Mouse (Mus musculus): ENCODE measurements around the gene Dhrs1. TPM values are rescaled to one million over a fixed set of nuclear protein-coding genes. Genes with fewer than 3 reads are reported as not detected.

Gene Dhrs1
- polyA plus RNA-seq, 1 experiment from 2014 or later, result 90.3 TPM

DNA sequence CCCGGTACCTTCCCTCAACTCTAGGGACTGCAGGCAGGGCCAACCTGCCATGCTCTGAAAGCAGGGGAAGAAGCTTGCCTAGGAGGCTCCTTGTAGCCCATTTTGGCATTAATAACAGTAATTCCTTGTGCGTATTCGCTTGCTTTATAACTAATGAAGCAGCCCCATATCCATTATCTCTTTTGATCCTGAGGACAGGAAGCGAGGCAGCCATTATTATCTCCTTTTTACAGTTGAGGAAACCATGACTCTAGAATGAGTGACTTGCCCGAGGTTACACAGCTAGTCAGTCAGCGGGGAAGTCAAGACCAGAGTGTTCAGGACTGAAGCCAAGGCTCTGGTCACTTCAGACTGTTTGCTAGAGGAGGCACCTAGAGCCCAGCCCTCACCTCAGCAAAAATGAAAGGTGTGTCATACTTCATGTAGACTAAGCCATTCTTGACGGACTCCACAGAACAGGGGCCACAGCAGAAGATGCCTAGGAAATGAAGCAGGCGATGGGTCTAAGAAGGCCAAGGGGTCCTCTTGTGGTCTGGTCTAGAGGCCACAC is 39.4 kb downstream of the Dhrs1 start:
- Histone ChIP-seq H3K9me3 (ENCODE audit: control insufficient read depth, low read length) (no peaks in the 10 kb centered on the region), H3K4me2 (ENCODE audit: low read length) (no peak overlapping the region), H3K4me3 (ENCODE audit: low read length) (no peak overlapping the region), H3K9ac (ENCODE audit: low read depth, low read length) (no peak overlapping the region), H3K4me1 (ENCODE audit: control insufficient read depth, insufficient read depth, low read depth, low read length) (no peaks in the 10 kb centered on the region), H3K27me3 (replicated peaks; ENCODE audit: control insufficient read depth, insufficient read depth, low read length) (no peaks in the 10 kb centered on the region), H3K36me3 (ENCODE audit: control insufficient read depth, insufficient read depth, low read length) (no peaks in the 10 kb centered on the region), H3K27ac (ENCODE audit: low read depth, low read length) (no peak overlapping the region)
- ATAC-seq, result no peak
- 90% methylated on average over 8 of the region's 8 CpGs for WGBS

DNA sequence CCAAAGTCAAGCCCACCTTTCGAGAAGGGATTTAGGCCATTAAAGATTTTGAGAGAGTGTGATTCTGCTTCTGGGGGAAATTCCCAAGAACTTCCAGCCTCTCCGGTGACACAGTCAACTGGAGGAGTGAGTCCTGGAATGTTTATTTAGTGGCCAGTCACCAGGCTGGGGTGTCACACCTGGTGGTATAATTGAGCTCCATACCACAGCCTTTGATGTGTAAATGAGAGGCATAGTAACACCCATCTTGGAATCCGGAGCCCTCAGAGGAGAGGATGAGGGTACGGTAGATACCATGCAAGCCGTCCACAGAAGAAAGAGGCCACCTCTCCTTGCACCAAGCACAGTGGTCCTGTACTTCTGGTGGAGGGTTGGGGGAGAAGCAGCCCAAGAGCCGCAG is 42.7 kb downstream of the Dhrs1 start:
- no peaks in the 10 kb centered on the region for H3K36me3 ChIP-seq (ENCODE audit: control insufficient read depth, insufficient read depth, low read length)
- no peaks in the 10 kb centered on the region for H3K27me3 ChIP-seq (replicated peaks; ENCODE audit: control insufficient read depth, insufficient read depth, low read length)
- no peak overlapping the region for H3K27ac ChIP-seq (ENCODE audit: low read depth, low read length)
- 77% methylated on average over 6 of the region's 6 CpGs for WGBS
- H3K4me2 ChIP-seq (ENCODE audit: low read length), result no peak overlapping the region
- H3K9ac ChIP-seq (ENCODE audit: low read depth, low read length), result no peak overlapping the region
- H3K9me3 ChIP-seq (ENCODE audit: control insufficient read depth, low read length), result no peaks in the 10 kb centered on the region
- no peak for ATAC-seq
- no peak overlapping the region for H3K4me3 ChIP-seq (ENCODE audit: low read length)
- no peaks in the 10 kb centered on the region for H3K4me1 ChIP-seq (ENCODE audit: control insufficient read depth, insufficient read depth, low read depth, low read length)

- Histone ChIP-seq H3K4me3 (ENCODE audit: low read length) (no peak overlapping the region), H3K4me2 (ENCODE audit: low read length) (no peak overlapping the region), H3K27me3 (replicated peaks; ENCODE audit: control insufficient read depth, insufficient read depth, low read length) (no peaks in the 10 kb centered on the region), H3K27ac (ENCODE audit: low read depth, low read length) (no peak overlapping the region), H3K4me1 (ENCODE audit: control insufficient read depth, insufficient read depth, low read depth, low read length) (no peaks in the 10 kb centered on the region), H3K9me3 (ENCODE audit: control insufficient read depth, low read length) (no peaks in the 10 kb centered on the region), H3K36me3 (ENCODE audit: control insufficient read depth, insufficient read depth, low read length) (no peaks in the 10 kb centered on the region), H3K9ac (ENCODE audit: low read depth, low read length) (no peak overlapping the region)
- ATAC-seq, result no peak
- WGBS, result 61% methylated on average over 9 of the region's 9 CpGs
Measured at GRCm38 (mm10) chr14:55701131-55701530, 44.4 kb downstream of the Dhrs1 start.

DNA sequence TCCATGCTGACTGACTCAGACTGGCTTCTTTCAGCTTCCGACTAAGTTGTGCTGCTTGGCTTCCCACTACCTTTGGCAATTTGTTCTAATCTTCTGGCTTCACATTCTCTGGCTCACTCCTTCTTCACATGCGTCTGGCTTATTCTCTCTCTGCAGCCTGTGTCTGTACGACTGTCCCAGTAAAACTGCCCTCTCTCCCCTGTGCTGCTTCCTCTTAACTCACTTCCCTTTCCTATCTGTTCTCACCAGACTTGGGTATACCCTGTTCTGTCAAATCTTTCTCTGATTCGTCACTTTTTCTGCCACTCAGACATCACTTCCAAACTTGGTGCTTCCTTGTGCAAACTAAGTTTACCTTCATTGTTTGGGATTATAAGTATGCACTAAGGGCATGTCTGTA is 48.3 kb downstream of the Dhrs1 start:
- Histone ChIP-seq H3K9ac (ENCODE audit: low read depth, low read length) (no peak overlapping the region), H3K36me3 (ENCODE audit: control insufficient read depth, insufficient read depth, low read length) (no peaks in the 10 kb centered on the region), H3K9me3 (ENCODE audit: control insufficient read depth, low read length) (no peaks in the 10 kb centered on the region), H3K27me3 (replicated peaks; ENCODE audit: control insufficient read depth, insufficient read depth, low read length) (no peaks in the 10 kb centered on the region), H3K27ac (ENCODE audit: low read depth, low read length) (no peak overlapping the region), H3K4me1 (ENCODE audit: control insufficient read depth, insufficient read depth, low read depth, low read length) (no peaks in the 10 kb centered on the region), H3K4me2 (ENCODE audit: low read length) (no peak overlapping the region), H3K4me3 (ENCODE audit: low read length) (no peak overlapping the region)
- 87% methylated on average over 4 of the region's 4 CpGs for WGBS
- ATAC-seq, result no peak

- ATAC-seq, result no peak
- Histone ChIP-seq H3K4me3 (ENCODE audit: low read length) (no peak overlapping the region), H3K9me3 (ENCODE audit: control insufficient read depth, low read length) (no peaks in the 10 kb centered on the region), H3K27ac (ENCODE audit: low read depth, low read length) (no peak overlapping the region), H3K9ac (ENCODE audit: low read depth, low read length) (no peak overlapping the region), H3K4me2 (ENCODE audit: low read length) (no peak overlapping the region), H3K27me3 (replicated peaks; ENCODE audit: control insufficient read depth, insufficient read depth, low read length) (no peaks in the 10 kb centered on the region), H3K4me1 (ENCODE audit: control insufficient read depth, insufficient read depth, low read depth, low read length) (no peaks in the 10 kb centered on the region), H3K36me3 (ENCODE audit: control insufficient read depth, insufficient read depth, low read length) (no peaks in the 10 kb centered on the region)
- 82% methylated on average over 10 of the region's 10 CpGs for WGBS
Measured at GRCm38 (mm10) chr14:55689433-55689832, 56.1 kb downstream of the Dhrs1 start.

Other genes starting within 250 kb of the Dhrs1 start
- 10.2 and 11.7 TPM in 2 replicates for gene Cpne6, start 235.2 kb downstream of the Dhrs1 start, polyA plus RNA-seq (2015; fragmentation: Nextera tagmentation; extraction: Ambion mirVana)
- 0.15 and 0.23 TPM in 2 replicates for gene Nrl, start 220.7 kb downstream of the Dhrs1 start, polyA plus RNA-seq (2015; fragmentation: Nextera tagmentation; extraction: Ambion mirVana)
- 29.3 and 32.4 TPM in 2 replicates for gene Pck2, start 205.4 kb downstream of the Dhrs1 start, polyA plus RNA-seq (2015; fragmentation: Nextera tagmentation; extraction: Ambion mirVana)
- 110 and 127 TPM in 2 replicates for gene Dcaf11, start 185.7 kb downstream of the Dhrs1 start, polyA plus RNA-seq (2015; fragmentation: Nextera tagmentation; extraction: Ambion mirVana)
- 0.89 and 1.4 TPM in 2 replicates for gene A730061H03Rik, start 185.3 kb downstream of the Dhrs1 start, polyA plus RNA-seq (2015; fragmentation: Nextera tagmentation; extraction: Ambion mirVana)
- 0.26 and 1.4 TPM in 2 replicates for gene Fitm1, start 170.1 kb downstream of the Dhrs1 start, polyA plus RNA-seq (2015; fragmentation: Nextera tagmentation; extraction: Ambion mirVana)
- gene Psme1, start 167.6 kb downstream of the Dhrs1 start, polyA plus RNA-seq (2015; fragmentation: Nextera tagmentation; extraction: Ambion mirVana), result 223 and 230 TPM in 2 replicates
- 49.4 and 64.2 TPM in 2 replicates for gene Emc9, start 160.4 kb downstream of the Dhrs1 start, polyA plus RNA-seq (2015; fragmentation: Nextera tagmentation; extraction: Ambion mirVana)
- 170 and 173 TPM in 2 replicates for gene Psme2, start 154.6 kb downstream of the Dhrs1 start, polyA plus RNA-seq (2015; fragmentation: Nextera tagmentation; extraction: Ambion mirVana)
- 18.2 and 20.3 TPM in 2 replicates for gene Rnf31, start 154.0 kb downstream of the Dhrs1 start, polyA plus RNA-seq (2015; fragmentation: Nextera tagmentation; extraction: Ambion mirVana)
- 9.7 and 10.6 TPM in 2 replicates for gene Irf9, start 142.1 kb downstream of the Dhrs1 start, polyA plus RNA-seq (2015; fragmentation: Nextera tagmentation; extraction: Ambion mirVana)
- gene Rec8, start 127.7 kb downstream of the Dhrs1 start, polyA plus RNA-seq (2015; fragmentation: Nextera tagmentation; extraction: Ambion mirVana), result 16.8 and 20.2 TPM in 2 replicates
- 116 and 131 TPM in 2 replicates for gene Ipo4, start 109.7 kb downstream of the Dhrs1 start, polyA plus RNA-seq (2015; fragmentation: Nextera tagmentation; extraction: Ambion mirVana)
- gene Gm49378, start 107.8 kb downstream of the Dhrs1 start, polyA plus RNA-seq (2015; fragmentation: Nextera tagmentation; extraction: Ambion mirVana), result 1.5 and 1.6 TPM in 2 replicates
- 68.7 and 72.1 TPM in 2 replicates for gene Tm9sf1, start 101.9 kb downstream of the Dhrs1 start, polyA plus RNA-seq (2015; fragmentation: Nextera tagmentation; extraction: Ambion mirVana)
- gene Tssk4, start 95.5 kb downstream of the Dhrs1 start, polyA plus RNA-seq (2015; fragmentation: Nextera tagmentation; extraction: Ambion mirVana), result 0.32 and 0.53 TPM in 2 replicates
- gene Mdp1, start 85.2 kb downstream of the Dhrs1 start, polyA plus RNA-seq (2015; fragmentation: Nextera tagmentation; extraction: Ambion mirVana), result 77.2 and 82.8 TPM in 2 replicates
- 48.6 and 50.4 TPM in 2 replicates for gene Gmpr2, start 73.7 kb downstream of the Dhrs1 start, polyA plus RNA-seq (2015; fragmentation: Nextera tagmentation; extraction: Ambion mirVana)
- 567 and 599 TPM in 2 replicates for gene Nedd8, start 73.6 kb downstream of the Dhrs1 start, polyA plus RNA-seq (2015; fragmentation: Nextera tagmentation; extraction: Ambion mirVana)
- gene Tinf2, start 63.9 kb downstream of the Dhrs1 start, polyA plus RNA-seq (2015; fragmentation: Nextera tagmentation; extraction: Ambion mirVana), result 25.3 and 25.7 TPM in 2 replicates
- 0.20 and 0.41 TPM in 2 replicates for gene Tgm1, start 31.8 kb downstream of the Dhrs1 start, polyA plus RNA-seq (2015; fragmentation: Nextera tagmentation; extraction: Ambion mirVana)
- 60.3 and 65.8 TPM in 2 replicates for gene Rabggta, start 23.4 kb downstream of the Dhrs1 start, polyA plus RNA-seq (2015; fragmentation: Nextera tagmentation; extraction: Ambion mirVana)
- gene Nop9, start within 50 bp of the Dhrs1 start, polyA plus RNA-seq (2015; fragmentation: Nextera tagmentation; extraction: Ambion mirVana), result 27.1 and 27.9 TPM in 2 replicates
- gene Cideb, start 12.8 kb upstream of the Dhrs1 start, polyA plus RNA-seq (2015; fragmentation: Nextera tagmentation; extraction: Ambion mirVana), result 0.17 and 0.63 TPM in 2 replicates
- gene Ltb4r2, start 15.7 kb upstream of the Dhrs1 start, polyA plus RNA-seq (2015; fragmentation: Nextera tagmentation; extraction: Ambion mirVana), result 0.47 and 0.66 TPM in 2 replicates
- 0.22 and 0.79 TPM in 2 replicates for gene Ltb4r1, start 20.3 kb upstream of the Dhrs1 start, polyA plus RNA-seq (2015; fragmentation: Nextera tagmentation; extraction: Ambion mirVana)
- 3.5 and 5.1 TPM in 2 replicates for gene Adcy4, start 38.4 kb upstream of the Dhrs1 start, polyA plus RNA-seq (2015; fragmentation: Nextera tagmentation; extraction: Ambion mirVana)
- 2.3 and 3.6 TPM in 2 replicates for gene Ripk3, start 43.2 kb upstream of the Dhrs1 start, polyA plus RNA-seq (2015; fragmentation: Nextera tagmentation; extraction: Ambion mirVana)
- gene Nfatc4, start 77.5 kb upstream of the Dhrs1 start, polyA plus RNA-seq (2015; fragmentation: Nextera tagmentation; extraction: Ambion mirVana), result 6.5 and 11.9 TPM in 2 replicates
- 8.4 and 13.7 TPM in 2 replicates for gene Nynrin, start 108.3 kb upstream of the Dhrs1 start, polyA plus RNA-seq (2015; fragmentation: Nextera tagmentation; extraction: Ambion mirVana)
- 0.35 and 0.56 TPM in 2 replicates for gene Cbln3, start 138.7 kb upstream of the Dhrs1 start, polyA plus RNA-seq (2015; fragmentation: Nextera tagmentation; extraction: Ambion mirVana)
- gene Khnyn, start 139.3 kb upstream of the Dhrs1 start, polyA plus RNA-seq (2015; fragmentation: Nextera tagmentation; extraction: Ambion mirVana), result 9.1 and 11.4 TPM in 2 replicates
- gene Sdr39u1, start 154.6 kb upstream of the Dhrs1 start, polyA plus RNA-seq (2015; fragmentation: Nextera tagmentation; extraction: Ambion mirVana), result 163 and 175 TPM in 2 replicates
- 2.2 TPM in 1 of 2 replicates, not detected in the other for gene Cma1, start 199.0 kb upstream of the Dhrs1 start, polyA plus RNA-seq (2015; fragmentation: Nextera tagmentation; extraction: Ambion mirVana)
- not detected in 2 replicates for gene Cma2, start 205.3 kb upstream of the Dhrs1 start, polyA plus RNA-seq (2015; fragmentation: Nextera tagmentation; extraction: Ambion mirVana)